Mouse (Mus musculus) embryonic fibroblast, embryonic 13.5 days (primary cell): ENCODE measurements around the gene Taar7d. TPM values are rescaled to one million over a fixed set of nuclear protein-coding genes. Genes with fewer than 3 reads are reported as not detected.

Experiments
- H3K27ac ChIP-seq: 2 replicates; pipeline ENCODE4 v1.5.1; 2012; ENCODE audit warnings: low read length, control low read depth, inconsistent platforms; ENCODE audit not compliant: insufficient read depth
- H3K4me1 ChIP-seq: 2 replicates; pipeline ENCODE4 v1.6.1; 2011; ENCODE audit warnings: low read length; ENCODE audit not compliant: control insufficient read depth, insufficient read depth
- H3K4me3 ChIP-seq: 2 replicates; pipeline ENCODE4 v1.5.1; 2011; ENCODE audit warnings: mild to moderate bottlenecking, control low read depth, low read length; ENCODE audit not compliant: insufficient read depth
- CTCF ChIP-seq: IDR thresholded peaks from 2 replicates; pipeline ENCODE4 v1.5.1; 2011; ENCODE audit warnings: mild to moderate bottlenecking, control low read depth, low read length, moderate library complexity, borderline replicate concordance; ENCODE audit not compliant: insufficient read depth
- POLR2A ChIP-seq: IDR thresholded peaks from 2 replicates; pipeline ENCODE4 v1.6.1; 2011; ENCODE audit warnings: low read depth, mild to moderate bottlenecking, control low read depth, low read length, moderate library complexity
- polyA plus RNA-seq: library from polyadenylated mRNA; stranded (reverse); fragments of >200 nt; gene quantifications from 2 replicates; pipeline ENCODE4 v1.2.4, GENCODE M21; 2011; ENCODE audit warnings: low read depth; ENCODE audit not compliant: missing spikeins, insufficient read length

Gene Taar7d
- not detected in 2 replicates for polyA plus RNA-seq

- TF ChIP-seq POLR2A: no peak
- no peak for TF ChIP-seq CTCF
- Histone ChIP-seq H3K4me3 (no peak within 1 kb of the TSS), H3K27ac (no peak within 1 kb of the TSS), H3K4me1 (no peaks in the 10 kb centered on the region)
Measured at GRCm38 (mm10) chr10:24026922-24027321, at the start of gene Taar7d. Gene Taar7d, plus strand, starts transcription at chr10:24027222.

GRCm38 (mm10) chr10:23977958-23978357 is 49.1 kb upstream of the Taar7d start:
- no peak for TF ChIP-seq POLR2A
- TF ChIP-seq CTCF: no peak
- H3K4me3 ChIP-seq: no peak overlapping the region
- 0 out of 2 replicates have a peak, but pooled peaks cover 2% of the 10 kb centered on the region for H3K4me1 ChIP-seq
- no peak overlapping the region for H3K27ac ChIP-seq

- no peak overlapping the region for H3K4me3 ChIP-seq
Measured at GRCm38 (mm10) chr10:23978901-23979705, 47.9 kb upstream of the Taar7d start.

GRCm38 (mm10) chr10:23985546-23985945 is 41.5 kb upstream of the Taar7d start, which contains the start of gene Taar6:
Gene Taar6, minus strand, starts transcription at chr10:23985646.
- no peak within 1 kb of the TSS for H3K4me3 ChIP-seq
- TF ChIP-seq CTCF: no peak
- no peak for TF ChIP-seq POLR2A
- no peaks in the 10 kb centered on the region for H3K4me1 ChIP-seq
- H3K27ac ChIP-seq: no peak within 1 kb of the TSS

More at GRCm38 (mm10) chr10:23978901-23979705, 47.9 kb upstream of the Taar7d start:
- Histone ChIP-seq H3K27ac (no peak overlapping the region), H3K4me1 (0 out of 2 replicates have a peak, but pooled peaks cover 2% of the 10 kb centered on the region)
- TF ChIP-seq POLR2A (no peak), CTCF (peak; percentile 71)

GRCm38 (mm10) chr10:23986419-23986818 is 40.6 kb upstream of the Taar7d start:
- H3K4me3 ChIP-seq: no peak overlapping the region
- H3K27ac ChIP-seq: no peak overlapping the region
- no peaks in the 10 kb centered on the region for H3K4me1 ChIP-seq
- TF ChIP-seq CTCF (no peak), POLR2A (no peak)

- H3K27ac ChIP-seq: no peak within 1 kb of the TSS
- H3K4me3 ChIP-seq: no peak within 1 kb of the TSS
- TF ChIP-seq CTCF (no peak), POLR2A (no peak)
- no peaks in the 10 kb centered on the region for H3K4me1 ChIP-seq
Measured at GRCm38 (mm10) chr10:23993381-23993780, 33.6 kb upstream of the Taar7d start, which contains the start of gene Taar7a. Gene Taar7a, minus strand, starts transcription at chr10:23993481.

GRCm38 (mm10) chr10:23999639-24000038 is 27.4 kb upstream of the Taar7d start, which contains the start of gene Taar7b:
Gene Taar7b, plus strand, starts transcription at chr10:23999939.
- TF ChIP-seq CTCF: no peak
- no peak for TF ChIP-seq POLR2A
- no peak within 1 kb of the TSS for H3K4me3 ChIP-seq
- H3K4me1 ChIP-seq: no peaks in the 10 kb centered on the region
- no peak within 1 kb of the TSS for H3K27ac ChIP-seq

- H3K4me1 ChIP-seq: no peaks in the 10 kb centered on the region
- no peak overlapping the region for H3K27ac ChIP-seq
- H3K4me3 ChIP-seq: no peak overlapping the region
- TF ChIP-seq CTCF: no peak
- TF ChIP-seq POLR2A: no peak
Measured at GRCm38 (mm10) chr10:24006442-24006841, 20.6 kb upstream of the Taar7d start.

- Histone ChIP-seq H3K4me1 (no peaks in the 10 kb centered on the region), H3K4me3 (no peak overlapping the region), H3K27ac (no peak overlapping the region)
- TF ChIP-seq POLR2A (no peak), CTCF (no peak)
Measured at GRCm38 (mm10) chr10:24007034-24007433, 20.0 kb upstream of the Taar7d start.

GRCm38 (mm10) chr10:24008143-24008542 is 18.9 kb upstream of the Taar7d start:
- TF ChIP-seq POLR2A (no peak), CTCF (no peak)
- no peaks in the 10 kb centered on the region for H3K4me1 ChIP-seq

More at GRCm38 (mm10) chr10:24008143-24008542, 18.9 kb upstream of the Taar7d start:
- Histone ChIP-seq H3K4me3 (no peak overlapping the region), H3K27ac (no peak overlapping the region)
